Mouse (Mus musculus): ENCODE data around the gene Fam117a. TPM values are rescaled to one million over a fixed set of nuclear protein-coding genes. Genes with fewer than 3 reads are reported as not detected.

Gene Fam117a
- total and polyA plus RNA-seq, 2 experiments = 1.8 to 7.4 TPM

DNA sequence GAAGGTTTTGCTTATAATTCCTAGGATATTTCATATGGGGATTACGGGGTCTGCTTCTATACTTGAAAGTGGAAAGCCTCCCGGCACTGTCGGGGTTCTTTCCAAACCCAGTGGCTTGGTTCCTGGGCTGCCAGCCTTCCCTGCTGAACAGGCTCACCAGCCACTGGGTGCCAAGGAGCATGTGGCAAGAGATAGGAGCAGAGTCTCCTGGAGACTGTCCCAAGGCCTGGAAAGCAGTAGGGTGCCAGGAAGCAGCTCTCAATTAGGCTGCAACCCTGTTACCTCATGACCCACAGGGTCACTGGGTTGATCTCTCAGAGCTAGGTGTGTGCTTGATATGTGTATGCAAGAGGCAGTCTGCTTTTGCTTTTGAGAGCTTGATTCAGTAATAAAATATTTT is 75.8 kb downstream of the Fam117a start:
- H3K27ac ChIP-seq (replicated peaks; ENCODE audit: insufficient read depth, low read depth, low read length) = peak overlapping the region; percentile 45
- peaks cover 7% of the 10 kb centered on the region; the same call in 1 of the 2 replicates for H3K79me2 ChIP-seq (ENCODE audit: control insufficient read depth, insufficient read depth, low read length)
- 24% methylated on average over 3 of the region's 3 CpGs for WGBS
- no peak overlapping the region for H3K9ac ChIP-seq (ENCODE audit: low read depth, low read length)
- no peaks in the 10 kb centered on the region for H3K36me3 ChIP-seq (ENCODE audit: control insufficient read depth, insufficient read depth, low read length)
- peak; percentile 97 for DNase-seq (ENCODE audit: extremely low read depth, low read depth, low spot score)
- no peak overlapping the region for H3K4me3 ChIP-seq (ENCODE audit: insufficient read depth, low read depth, low read length)
- peaks cover 14% of the 10 kb centered on the region; the same call in 1 of the 2 replicates for H3K4me1 ChIP-seq (ENCODE audit: control insufficient read depth, insufficient read depth, low read length)
- TF ChIP-seq CTCF (IDR thresholded peaks at IDR 0.05; ENCODE audit: low read depth, low read length) = no peak
- TF ChIP-seq POLR2A (IDR thresholded peaks at IDR 0.05; ENCODE audit: extremely low read depth, insufficient read depth, low read length) = no peak
- no peaks in the 10 kb centered on the region for H3K27me3 ChIP-seq (ENCODE audit: control insufficient read depth, insufficient read depth, low read length)

DNA sequence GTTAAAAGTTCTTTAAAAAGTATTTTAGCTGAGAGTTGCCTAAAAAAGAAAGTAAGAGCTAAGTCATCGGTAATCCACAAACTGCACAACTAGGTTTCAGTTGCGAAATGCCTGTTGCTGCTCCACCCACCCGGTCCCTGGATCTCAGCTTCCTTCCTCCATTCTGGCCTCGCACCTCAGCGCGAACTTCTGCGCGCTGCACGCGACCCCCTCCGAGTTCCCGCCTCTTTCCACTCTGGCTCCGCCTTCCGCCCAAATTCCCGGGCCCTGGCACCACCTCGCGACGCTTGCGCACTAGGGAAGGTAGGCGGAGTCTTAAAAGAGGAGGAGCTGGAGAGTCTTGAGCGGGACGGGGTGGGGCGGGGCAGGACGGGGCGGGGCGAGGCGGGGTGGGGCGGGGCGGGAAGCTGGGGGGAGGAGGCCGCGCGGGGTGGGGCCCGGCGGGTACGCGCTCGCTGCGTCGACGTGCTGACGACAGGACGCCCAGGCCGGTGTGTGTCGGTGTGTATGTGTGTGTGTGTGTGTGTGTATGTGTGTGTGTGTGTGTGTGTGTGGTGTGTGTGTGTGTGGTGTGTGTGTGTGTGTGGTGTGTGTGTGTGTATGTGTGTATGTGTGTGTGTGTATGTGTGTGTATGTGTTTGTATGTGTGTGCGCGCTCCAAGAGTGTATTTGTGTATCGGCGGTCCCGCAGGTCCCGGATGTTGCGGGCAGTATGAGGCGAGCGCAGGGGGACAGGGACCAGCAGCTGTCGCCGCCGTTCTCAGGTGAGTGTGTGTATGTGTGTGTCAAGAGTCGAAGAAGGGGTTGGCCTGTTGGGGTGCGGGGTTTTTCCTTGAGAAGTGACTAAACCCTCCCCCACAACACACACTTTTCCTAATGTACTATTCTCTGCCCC is 77.1 kb downstream of the Fam117a start, which contains the start of gene Spop:
Spop (plus strand) TSS at position 440 of the 895 bp plus-strand sequence.
- H3K36me3 ChIP-seq (ENCODE audit: control insufficient read depth, insufficient read depth, low read length) = no peaks in the 10 kb centered on the region
- H3K27ac ChIP-seq (replicated peaks; ENCODE audit: insufficient read depth, low read depth, low read length) = peak within 1 kb of the TSS; percentile 92
- H3K4me3 ChIP-seq (ENCODE audit: insufficient read depth, low read depth, low read length) = peak within 1 kb of the TSS; percentile 88
- no peaks in the 10 kb centered on the region for H3K27me3 ChIP-seq (ENCODE audit: control insufficient read depth, insufficient read depth, low read length)
- WGBS = under 1% methylated on average over 35 of the region's 58 CpGs
- DNase-seq (ENCODE audit: extremely low read depth, low read depth, low spot score) = peak; percentile 89
- H3K4me1 ChIP-seq (ENCODE audit: control insufficient read depth, insufficient read depth, low read length) = peaks cover 14% of the 10 kb centered on the region; the same call in 1 of the 2 replicates
- TF ChIP-seq POLR2A (IDR thresholded peaks at IDR 0.05; ENCODE audit: extremely low read depth, insufficient read depth, low read length) (peak; percentile 47; the same call in 1 of the 2 replicates), CTCF (IDR thresholded peaks at IDR 0.05; ENCODE audit: low read depth, low read length) (no peak)
- H3K9ac ChIP-seq (ENCODE audit: low read depth, low read length) = peak within 1 kb of the TSS; percentile 88
- H3K79me2 ChIP-seq (ENCODE audit: control insufficient read depth, insufficient read depth, low read length) = peaks cover 7% of the 10 kb centered on the region; the same call in 1 of the 2 replicates

DNA sequence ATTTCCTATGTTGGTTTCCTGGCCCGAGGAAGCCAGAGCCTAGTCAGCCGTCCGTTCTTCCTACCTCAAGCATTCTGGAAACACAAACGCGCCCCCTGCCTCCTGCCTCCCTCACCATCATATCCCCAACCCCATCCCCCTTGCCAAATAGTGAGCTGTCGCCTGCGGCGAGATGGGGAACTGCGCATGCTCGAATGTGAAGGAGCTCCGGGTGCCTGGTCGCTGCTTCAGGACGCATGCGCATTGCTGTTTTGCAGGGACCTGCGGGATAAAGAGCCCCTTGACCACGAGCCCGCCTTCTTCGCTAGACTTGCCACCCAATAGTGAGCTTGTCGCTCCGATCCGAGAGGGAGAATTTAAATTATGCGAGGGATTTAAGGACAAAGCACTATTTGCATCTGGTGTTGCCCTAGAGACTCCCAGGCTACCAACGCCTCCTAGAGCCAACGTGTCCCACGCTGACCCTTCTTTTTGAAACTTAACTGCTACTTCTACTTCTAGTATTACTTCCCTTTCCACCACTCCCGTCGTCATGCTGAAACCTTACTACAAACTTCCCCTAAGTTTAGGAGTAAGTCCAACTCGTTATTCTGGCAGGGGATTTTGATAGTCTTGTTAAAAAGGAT is 77.8 kb downstream of the Fam117a start:
- peak overlapping the region; percentile 88 for H3K9ac ChIP-seq (ENCODE audit: low read depth, low read length)
- peaks cover 14% of the 10 kb centered on the region; the same call in 1 of the 2 replicates for H3K4me1 ChIP-seq (ENCODE audit: control insufficient read depth, insufficient read depth, low read length)
- peak; percentile 86 for DNase-seq (ENCODE audit: extremely low read depth, low read depth, low spot score)
- TF ChIP-seq POLR2A (IDR thresholded peaks at IDR 0.05; ENCODE audit: extremely low read depth, insufficient read depth, low read length) (0 out of 2 replicates have a peak, but pooled peaks have one; percentile 33), CTCF (IDR thresholded peaks at IDR 0.05; ENCODE audit: low read depth, low read length) (peak; percentile 39)
- peaks cover 9% of the 10 kb centered on the region; the same call in 1 of the 2 replicates for H3K79me2 ChIP-seq (ENCODE audit: control insufficient read depth, insufficient read depth, low read length)
- WGBS = under 1% methylated on average over 28 of the region's 28 CpGs
- H3K4me3 ChIP-seq (ENCODE audit: insufficient read depth, low read depth, low read length) = peak overlapping the region; percentile 88
- H3K27ac ChIP-seq (replicated peaks; ENCODE audit: insufficient read depth, low read depth, low read length) = peak overlapping the region; percentile 92
- peaks cover 4% of the 10 kb centered on the region; the same call in 1 of the 2 replicates for H3K36me3 ChIP-seq (ENCODE audit: control insufficient read depth, insufficient read depth, low read length)
- H3K27me3 ChIP-seq (ENCODE audit: control insufficient read depth, insufficient read depth, low read length) = no peaks in the 10 kb centered on the region

DNA sequence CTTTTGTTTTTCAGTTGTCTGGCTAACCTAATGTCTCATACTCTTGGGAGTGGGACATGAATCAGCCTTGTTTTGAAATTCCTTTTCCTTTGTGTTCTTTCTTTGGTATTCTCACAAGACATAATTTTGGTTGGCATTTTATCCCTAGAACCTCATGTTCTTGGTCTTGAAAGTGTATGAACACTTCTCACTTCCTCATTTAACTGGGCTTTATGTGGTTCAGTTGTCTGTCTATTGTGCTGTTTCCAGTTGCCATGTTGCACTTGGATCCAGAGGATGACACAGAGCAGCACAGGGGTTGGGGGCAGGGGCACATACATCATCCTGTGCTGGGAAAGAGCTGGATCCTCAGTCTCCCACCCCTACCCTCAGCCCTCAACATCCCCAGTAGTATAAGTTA is 79.1 kb downstream of the Fam117a start:
- Histone ChIP-seq H3K36me3 (ENCODE audit: control insufficient read depth, insufficient read depth, low read length) (peaks cover 4% of the 10 kb centered on the region; the same call in 1 of the 2 replicates), H3K27me3 (ENCODE audit: control insufficient read depth, insufficient read depth, low read length) (no peaks in the 10 kb centered on the region), H3K27ac (replicated peaks; ENCODE audit: insufficient read depth, low read depth, low read length) (no peak overlapping the region), H3K9ac (ENCODE audit: low read depth, low read length) (peak overlapping the region; percentile 24; the same call in 1 of the 2 replicates), H3K4me1 (ENCODE audit: control insufficient read depth, insufficient read depth, low read length) (peaks cover 14% of the 10 kb centered on the region; the same call in 1 of the 2 replicates), H3K4me3 (ENCODE audit: insufficient read depth, low read depth, low read length) (no peak overlapping the region), H3K79me2 (ENCODE audit: control insufficient read depth, insufficient read depth, low read length) (peaks cover 13% of the 10 kb centered on the region; the same call in 1 of the 2 replicates)
- TF ChIP-seq CTCF (IDR thresholded peaks at IDR 0.05; ENCODE audit: low read depth, low read length) (no peak), POLR2A (IDR thresholded peaks at IDR 0.05; ENCODE audit: extremely low read depth, insufficient read depth, low read length) (no peak)
- DNase-seq (ENCODE audit: extremely low read depth, low read depth, low spot score) = no peak

DNA sequence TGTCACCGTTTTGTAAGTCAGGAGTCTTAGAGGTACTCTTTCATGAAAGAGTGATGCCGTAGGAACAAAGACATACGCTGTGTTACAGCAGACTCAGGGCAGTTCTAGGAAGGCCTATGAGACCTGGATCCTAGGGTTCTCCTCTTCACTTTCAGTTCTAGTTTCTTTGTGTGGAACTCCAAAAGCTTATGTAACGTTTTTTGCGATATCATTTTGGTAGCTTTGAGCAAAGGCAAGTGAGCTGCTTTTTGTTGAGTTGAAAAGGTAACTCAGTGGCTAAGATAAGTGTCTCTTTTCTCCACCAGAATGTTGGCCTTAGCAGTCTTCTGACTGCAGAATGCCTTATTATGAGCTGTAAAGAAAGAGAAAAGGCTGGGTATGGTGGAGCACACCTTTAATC is 80.5 kb downstream of the Fam117a start:
- H3K4me1 ChIP-seq (ENCODE audit: control insufficient read depth, insufficient read depth, low read length) = peaks cover 14% of the 10 kb centered on the region
- no peak for DNase-seq (ENCODE audit: extremely low read depth, low read depth, low spot score)
- no peak for TF ChIP-seq POLR2A (IDR thresholded peaks at IDR 0.05; ENCODE audit: extremely low read depth, insufficient read depth, low read length)
- no peak for TF ChIP-seq CTCF (IDR thresholded peaks at IDR 0.05; ENCODE audit: low read depth, low read length)
- no peak overlapping the region for H3K9ac ChIP-seq (ENCODE audit: low read depth, low read length)
- no peak overlapping the region for H3K4me3 ChIP-seq (ENCODE audit: insufficient read depth, low read depth, low read length)
- peaks cover 4% of the 10 kb centered on the region; the same call in 1 of the 2 replicates for H3K36me3 ChIP-seq (ENCODE audit: control insufficient read depth, insufficient read depth, low read length)
- no peak overlapping the region for H3K27ac ChIP-seq (replicated peaks; ENCODE audit: insufficient read depth, low read depth, low read length)
- H3K27me3 ChIP-seq (ENCODE audit: control insufficient read depth, insufficient read depth, low read length) = no peaks in the 10 kb centered on the region
- peaks cover 22% of the 10 kb centered on the region; the same call in 1 of the 2 replicates for H3K79me2 ChIP-seq (ENCODE audit: control insufficient read depth, insufficient read depth, low read length)
- WGBS = 51% methylated on average over 5 of the region's 5 CpGs
